Mouse (Mus musculus) heart, embryonic 12.5 days (tissue): ENCODE measurements around the gene Nccrp1. TPM values are rescaled to one million over a fixed set of nuclear protein-coding genes. Genes with fewer than 3 reads are reported as not detected.
A peak's percentile ranks its signal among the peaks of the same experiment; 100 is the strongest.

Experiments used
- ATAC-seq: fragments of 200-750 bp; cut with Nextera tagmentation; 2 replicates; pipeline ENCODE4 v1.8.0; 2017; ENCODE audit warnings: moderate TSS enrichment, moderate library complexity; ENCODE audit not compliant: insufficient number of reproducible peaks, low FRiP score
- H3K27ac ChIP-seq: fragments of 300-500 bp; sonication (generic); 2 replicates; pipeline ENCODE4 v1.5.1; 2016; ENCODE audit warnings: mild to moderate bottlenecking, moderate library complexity; ENCODE audit not compliant: poor library complexity, severe bottlenecking
- H3K27me3 ChIP-seq: fragments of 300-500 bp; sonication (generic); replicated peaks from 2 replicates; pipeline ENCODE4 v1.6.1; 2016; ENCODE audit warnings: mild to moderate bottlenecking, moderate library complexity
- H3K36me3 ChIP-seq: fragments of 300-500 bp; sonication (generic); 2 replicates; pipeline ENCODE4 v1.6.1; 2016; ENCODE audit warnings: mild to moderate bottlenecking, moderate library complexity
- H3K4me1 ChIP-seq: fragments of 300-500 bp; sonication (generic); replicated peaks from 2 replicates; pipeline ENCODE4 v1.6.1; 2016; ENCODE audit warnings: mild to moderate bottlenecking
- H3K4me2 ChIP-seq: fragments of 300-500 bp; sonication (generic); 2 replicates; pipeline ENCODE4 v1.6.1; 2016; ENCODE audit warnings: mild to moderate bottlenecking, moderate library complexity
- H3K4me3 ChIP-seq: fragments of 300-500 bp; sonication (generic); 2 replicates; pipeline ENCODE4 v1.5.1; 2016; ENCODE audit warnings: mild to moderate bottlenecking
- H3K9ac ChIP-seq: fragments of 300-500 bp; sonication (generic); 2 replicates; pipeline ENCODE4 v1.6.1; 2016; ENCODE audit warnings: mild to moderate bottlenecking, moderate library complexity
- H3K9me3 ChIP-seq: fragments of 300-500 bp; sonication (generic); replicated peaks from 2 replicates; pipeline ENCODE4 v1.6.1; 2016; ENCODE audit warnings: mild to moderate bottlenecking, moderate library complexity
- WGBS: fragments of 180-500 bp; shearing (Covaris S2); methylation state at CpG from one replicate; pipeline ENCODE4 v1.1.7; 2016; 5-methylcytosine and 5-hydroxymethylcytosine counted together
- polyA plus RNA-seq: library from polyadenylated mRNA; unstranded; fragments of >200 nt; fragmentation: Nextera tagmentation; extraction: Ambion mirVana; gene quantifications from 2 replicates; pipeline ENCODE4 v1.2.1, GENCODE M21; 2016

The Nccrp1 gene
- polyA plus RNA-seq, 1 experiment from 2014 or later, result not detected

- H3K4me1 ChIP-seq, result peaks cover 45% of the 10 kb centered on the region
- H3K27me3 ChIP-seq, result no peaks in the 10 kb centered on the region
- H3K4me2 ChIP-seq, result no peak overlapping the region
- no peaks in the 10 kb centered on the region for H3K9me3 ChIP-seq
- peak overlapping the region; percentile 15; the same call in 1 of the 2 replicates for H3K9ac ChIP-seq
- no peak overlapping the region for H3K4me3 ChIP-seq
- H3K36me3 ChIP-seq, result peaks cover 56% of the 10 kb centered on the region
- no peak for ATAC-seq
- no peak overlapping the region for H3K27ac ChIP-seq
Observed at GRCm38 (mm10) chr7:28568253-28568652, 21.2 kb upstream of the Nccrp1 start.

- Histone ChIP-seq H3K4me3 (no peak overlapping the region), H3K9me3 (no peaks in the 10 kb centered on the region), H3K36me3 (peaks cover 62% of the 10 kb centered on the region), H3K9ac (no peak overlapping the region), H3K4me2 (no peak overlapping the region), H3K27ac (no peak overlapping the region), H3K27me3 (no peaks in the 10 kb centered on the region), H3K4me1 (peaks cover 38% of the 10 kb centered on the region)
- ATAC-seq, result no peak
- 81% methylated on average over 4 of the region's 4 CpGs for WGBS
Observed at GRCm38 (mm10) chr7:28567539-28567938, 20.5 kb upstream of the Nccrp1 start.

GRCm38 (mm10) chr7:28565407-28565806 lies 18.4 kb upstream of the Nccrp1 start:
- peaks cover 17% of the 10 kb centered on the region for H3K4me1 ChIP-seq
- H3K9ac ChIP-seq, result 0 out of 2 replicates have a peak overlapping the region, but pooled peaks have one; percentile 22
- H3K4me2 ChIP-seq, result no peak overlapping the region
- H3K27me3 ChIP-seq, result no peaks in the 10 kb centered on the region
- no peak overlapping the region for H3K4me3 ChIP-seq
- no peak for ATAC-seq
- no peaks in the 10 kb centered on the region for H3K9me3 ChIP-seq
- no peak overlapping the region for H3K27ac ChIP-seq
- WGBS, result 83% methylated on average over 5 of the region's 5 CpGs
- peaks cover 80% of the 10 kb centered on the region for H3K36me3 ChIP-seq

- Histone ChIP-seq H3K36me3 (peaks cover 92% of the 10 kb centered on the region), H3K4me2 (no peak overlapping the region)
Observed at GRCm38 (mm10) chr7:28562951-28563350, 15.9 kb upstream of the Nccrp1 start.

GRCm38 (mm10) chr7:28562371-28562770 lies 15.3 kb upstream of the Nccrp1 start:
- Histone ChIP-seq H3K36me3 (peaks cover 90% of the 10 kb centered on the region), H3K4me2 (no peak overlapping the region), H3K4me3 (no peak overlapping the region), H3K27me3 (no peaks in the 10 kb centered on the region), H3K27ac (no peak overlapping the region), H3K9me3 (no peaks in the 10 kb centered on the region), H3K4me1 (peaks cover 19% of the 10 kb centered on the region), H3K9ac (no peak overlapping the region)
- 90% methylated on average over 13 of the region's 13 CpGs for WGBS
- no peak for ATAC-seq

More at GRCm38 (mm10) chr7:28562951-28563350, 15.9 kb upstream of the Nccrp1 start:
- no peak overlapping the region for H3K9ac ChIP-seq
- ATAC-seq, result no peak
- no peaks in the 10 kb centered on the region for H3K9me3 ChIP-seq
- no peak overlapping the region for H3K4me3 ChIP-seq
- no peak overlapping the region for H3K27ac ChIP-seq
- 90% methylated on average over 13 of the region's 13 CpGs for WGBS
- H3K4me1 ChIP-seq, result peaks cover 14% of the 10 kb centered on the region
- H3K27me3 ChIP-seq, result no peaks in the 10 kb centered on the region

GRCm38 (mm10) chr7:28561967-28562366 lies 14.9 kb upstream of the Nccrp1 start:
- WGBS, result 90% methylated on average over 11 of the region's 11 CpGs
- Histone ChIP-seq H3K9me3 (no peaks in the 10 kb centered on the region), H3K36me3 (peaks cover 86% of the 10 kb centered on the region), H3K27me3 (no peaks in the 10 kb centered on the region), H3K27ac (no peak overlapping the region), H3K4me2 (no peak overlapping the region), H3K4me1 (peaks cover 23% of the 10 kb centered on the region), H3K4me3 (no peak overlapping the region), H3K9ac (no peak overlapping the region)
- no peak for ATAC-seq

- H3K27me3 ChIP-seq, result no peaks in the 10 kb centered on the region
- peaks cover 30% of the 10 kb centered on the region for H3K4me1 ChIP-seq
- no peak overlapping the region for H3K4me3 ChIP-seq
- H3K9ac ChIP-seq, result no peak overlapping the region
- no peak overlapping the region for H3K4me2 ChIP-seq
- H3K36me3 ChIP-seq, result peaks cover 75% of the 10 kb centered on the region
- 96% methylated on average over 10 of the region's 10 CpGs for WGBS
- H3K9me3 ChIP-seq, result no peaks in the 10 kb centered on the region
- ATAC-seq, result no peak
- H3K27ac ChIP-seq, result no peak overlapping the region
Observed at GRCm38 (mm10) chr7:28560856-28561255, 13.8 kb upstream of the Nccrp1 start.

- Histone ChIP-seq H3K4me2 (no peak overlapping the region), H3K4me3 (no peak overlapping the region), H3K27ac (no peak overlapping the region), H3K4me1 (peaks cover 34% of the 10 kb centered on the region), H3K36me3 (peaks cover 51% of the 10 kb centered on the region), H3K9ac (no peak overlapping the region), H3K9me3 (no peaks in the 10 kb centered on the region), H3K27me3 (no peaks in the 10 kb centered on the region)
- WGBS, result 60% methylated on average over 4 of the region's 4 CpGs
- no peak for ATAC-seq
Observed at GRCm38 (mm10) chr7:28558486-28558885, 11.4 kb upstream of the Nccrp1 start.

- no peak for ATAC-seq
Observed at GRCm38 (mm10) chr7:28557708-28558107, 10.7 kb upstream of the Nccrp1 start.

GRCm38 (mm10) chr7:28557069-28557468 lies 10.0 kb upstream of the Nccrp1 start:
- Histone ChIP-seq H3K9me3 (0 out of 2 replicates have a peak, but pooled peaks cover 4% of the 10 kb centered on the region), H3K4me3 (no peak overlapping the region), H3K9ac (no peak overlapping the region), H3K4me2 (no peak overlapping the region), H3K27me3 (no peaks in the 10 kb centered on the region), H3K27ac (no peak overlapping the region), H3K4me1 (peaks cover 34% of the 10 kb centered on the region), H3K36me3 (peaks cover 38% of the 10 kb centered on the region)
- WGBS, result 69% methylated on average over 5 of the region's 5 CpGs
- ATAC-seq, result no peak

More at GRCm38 (mm10) chr7:28557708-28558107, 10.7 kb upstream of the Nccrp1 start:
- Histone ChIP-seq H3K4me3 (no peak overlapping the region), H3K27me3 (no peaks in the 10 kb centered on the region), H3K4me2 (no peak overlapping the region), H3K36me3 (peaks cover 44% of the 10 kb centered on the region), H3K4me1 (peaks cover 34% of the 10 kb centered on the region), H3K27ac (peak overlapping the region; percentile 63; the same call in 1 of the 2 replicates), H3K9me3 (no peaks in the 10 kb centered on the region), H3K9ac (no peak overlapping the region)
- WGBS, result 41% methylated on average over 6 of the region's 6 CpGs

- no peak overlapping the region for H3K4me2 ChIP-seq
- H3K27ac ChIP-seq, result no peak overlapping the region
- H3K36me3 ChIP-seq, result peaks cover 31% of the 10 kb centered on the region
- ATAC-seq, result no peak
- 18% methylated on average over 5 of the region's 5 CpGs for WGBS
- 0 out of 2 replicates have a peak, but pooled peaks cover 5% of the 10 kb centered on the region for H3K9me3 ChIP-seq
- H3K4me1 ChIP-seq, result peaks cover 34% of the 10 kb centered on the region
- H3K9ac ChIP-seq, result no peak overlapping the region
- H3K4me3 ChIP-seq, result no peak overlapping the region
- H3K27me3 ChIP-seq, result no peaks in the 10 kb centered on the region
Observed at GRCm38 (mm10) chr7:28555939-28556535, 9.0 kb upstream of the Nccrp1 start.

GRCm38 (mm10) chr7:28553076-28553475 lies 6.0 kb upstream of the Nccrp1 start:
- WGBS, result 89% methylated on average over 6 of the region's 6 CpGs
- H3K27ac ChIP-seq, result no peak overlapping the region

More at GRCm38 (mm10) chr7:28553076-28553475, 6.0 kb upstream of the Nccrp1 start:
- Histone ChIP-seq H3K4me3 (no peak overlapping the region), H3K27me3 (peaks cover 7% of the 10 kb centered on the region), H3K9ac (no peak overlapping the region), H3K9me3 (0 out of 2 replicates have a peak, but pooled peaks cover 5% of the 10 kb centered on the region), H3K36me3 (peaks cover 3% of the 10 kb centered on the region; the same call in 1 of the 2 replicates), H3K4me2 (no peak overlapping the region), H3K4me1 (peaks cover 22% of the 10 kb centered on the region)
- ATAC-seq, result no peak
